Mouse (Mus musculus) stomach, embryonic 14.5 days (tissue): ENCODE results near the gene Tmem233. TPM values are rescaled to one million over a fixed set of nuclear protein-coding genes. Genes with fewer than 3 reads are reported as not detected.

ENCODE experiments used
- ATAC-seq: fragments of 200-750 bp; cut with Nextera tagmentation; 2 replicates; pipeline ENCODE4 v1.8.0; 2017; ENCODE audit warnings: low read depth, moderate TSS enrichment; ENCODE audit not compliant: insufficient number of reproducible peaks, insufficient read depth, low FRiP score
- H3K27ac ChIP-seq: fragments of 300-500 bp; sonication (generic); 2 replicates; pipeline ENCODE4 v1.5.1; 2014; ENCODE audit warnings: mild to moderate bottlenecking, low read length, moderate library complexity, mixed read lengths
- H3K27me3 ChIP-seq: fragments of 300-500 bp; sonication (generic); 2 replicates; pipeline ENCODE4 v1.6.1; 2014; ENCODE audit warnings: low read length, control low read depth, mixed read lengths; ENCODE audit not compliant: control insufficient read depth, insufficient read depth
- H3K36me3 ChIP-seq: fragments of 300-500 bp; sonication (generic); 2 replicates; pipeline ENCODE4 v1.6.1; 2014; ENCODE audit warnings: mild to moderate bottlenecking, control low read depth, low read length, moderate library complexity, mixed read lengths; ENCODE audit not compliant: control insufficient read depth, insufficient read depth
- H3K4me1 ChIP-seq: fragments of 300-500 bp; sonication (generic); 2 replicates; pipeline ENCODE4 v1.6.1; 2014; ENCODE audit warnings: low read length, control low read depth, mixed read lengths; ENCODE audit not compliant: control insufficient read depth, insufficient read depth
- H3K4me2 ChIP-seq: fragments of 300-500 bp; sonication (generic); replicated peaks from 2 replicates; pipeline ENCODE4 v1.6.1; 2014; ENCODE audit warnings: low read depth, low read length, control low read depth
- H3K4me3 ChIP-seq: fragments of 300-500 bp; sonication (generic); 2 replicates; pipeline ENCODE4 v1.5.1; 2014; ENCODE audit warnings: low read depth, low read length, control low read depth
- H3K9ac ChIP-seq: fragments of 300-500 bp; sonication (generic); replicated peaks from 2 replicates; pipeline ENCODE4 v1.6.1; 2014; ENCODE audit warnings: low read depth, mild to moderate bottlenecking, control low read depth, low read length, moderate library complexity, mixed read lengths
- H3K9me3 ChIP-seq: fragments of 300-500 bp; sonication (generic); 2 replicates; pipeline ENCODE4 v1.6.1; 2016; ENCODE audit warnings: low read depth, low read length, control low read depth; ENCODE audit not compliant: control insufficient read depth
- WGBS: fragments of 180-500 bp; shearing (Covaris S2); extraction: QIAGEN DNeasy Blood & Tissue Kit; methylation state at CpG from one replicate; pipeline ENCODE4 v1.1.7; 2014; 5-methylcytosine and 5-hydroxymethylcytosine counted together
- polyA plus RNA-seq: library from polyadenylated mRNA; unstranded; fragments of >200 nt; fragmentation: Nextera tagmentation; extraction: Ambion mirVana; gene quantifications from 2 replicates; pipeline ENCODE4 v1.2.1, GENCODE M21; 2014

Tmem233 gene
- polyA plus RNA-seq, 1 experiment from 2014 or later = not detected

DNA sequence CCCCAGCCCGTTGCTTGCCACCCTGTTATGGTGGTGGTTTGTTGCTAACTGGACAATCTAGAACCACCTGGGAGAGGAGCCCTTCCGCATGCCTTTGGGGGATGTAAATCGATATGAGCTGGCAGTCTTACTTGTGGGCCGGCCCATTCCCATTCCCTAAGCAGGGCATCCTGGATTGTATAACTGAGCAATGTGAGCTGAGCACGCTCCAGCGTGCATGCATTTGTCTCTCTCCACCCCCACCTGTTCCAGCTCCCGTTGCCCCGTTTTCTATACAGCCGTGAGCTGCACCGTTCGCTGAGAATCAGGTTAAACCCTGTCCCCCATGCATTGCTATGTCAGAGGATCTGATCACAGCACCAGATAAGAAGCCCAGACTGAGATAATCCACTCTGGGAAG lies 91.3 kb downstream of the Tmem233 start:
- no peaks in the 10 kb centered on the region for H3K27me3 ChIP-seq
- no peak overlapping the region for H3K9ac ChIP-seq
- 94% methylated on average over 11 of the region's 11 CpGs for WGBS
- peaks cover 8% of the 10 kb centered on the region; the same call in 1 of the 2 replicates for H3K36me3 ChIP-seq
- H3K4me1 ChIP-seq = no peaks in the 10 kb centered on the region
- no peak overlapping the region for H3K27ac ChIP-seq
- peaks cover 4% of the 10 kb centered on the region; the same call in 1 of the 2 replicates for H3K9me3 ChIP-seq
- no peak overlapping the region for H3K4me2 ChIP-seq
- H3K4me3 ChIP-seq = no peak overlapping the region
- no peak for ATAC-seq

Other genes with a start within 250 kb of the Tmem233 start
- gene Cit, start 238.0 kb downstream of the Tmem233 start, polyA plus RNA-seq = 29.2 and 29.7 TPM in 2 replicates
- 59.7 and 60.8 TPM in 2 replicates for gene Prkab1, start 58.7 kb downstream of the Tmem233 start, polyA plus RNA-seq
- gene Ccdc60, start 205.7 kb upstream of the Tmem233 start, polyA plus RNA-seq = 2.2 and 3.4 TPM in 2 replicates